Mouse (Mus musculus) hindbrain, embryonic 12.5 days (tissue): ENCODE data around the gene Pitpnm3. TPM values are rescaled to one million over a fixed set of nuclear protein-coding genes. Genes with fewer than 3 reads are reported as not detected.

Experiments
- ATAC-seq: fragments of 200-750 bp; cut with Nextera tagmentation; 2 replicates; pipeline ENCODE4 v1.8.0; 2017; ENCODE audit warnings: moderate TSS enrichment; ENCODE audit not compliant: low FRiP score
- H3K27ac ChIP-seq: fragments of 300-500 bp; sonication (generic); 2 replicates; pipeline ENCODE4 v1.5.1; 2016; ENCODE audit warnings: mild to moderate bottlenecking
- H3K27me3 ChIP-seq: fragments of 300-500 bp; sonication (generic); 2 replicates; pipeline ENCODE4 v1.6.1; 2016; ENCODE audit warnings: mild to moderate bottlenecking
- H3K36me3 ChIP-seq: fragments of 300-500 bp; sonication (generic); 2 replicates; pipeline ENCODE4 v1.6.1; 2016; ENCODE audit warnings: mild to moderate bottlenecking
- H3K4me1 ChIP-seq: fragments of 300-500 bp; sonication (generic); 2 replicates; pipeline ENCODE4 v1.6.1; 2016
- H3K4me2 ChIP-seq: fragments of 300-500 bp; sonication (generic); replicated peaks from 2 replicates; pipeline ENCODE4 v1.6.1; 2016; ENCODE audit warnings: mild to moderate bottlenecking
- H3K4me3 ChIP-seq: fragments of 300-500 bp; sonication (generic); 2 replicates; pipeline ENCODE4 v1.5.1; 2016; ENCODE audit warnings: mild to moderate bottlenecking
- H3K9ac ChIP-seq: fragments of 300-500 bp; sonication (generic); 2 replicates; pipeline ENCODE4 v1.6.1; 2016; ENCODE audit warnings: mild to moderate bottlenecking, moderate library complexity
- H3K9me3 ChIP-seq: fragments of 300-500 bp; sonication (generic); replicated peaks from 2 replicates; pipeline ENCODE4 v1.6.1; 2016; ENCODE audit warnings: mild to moderate bottlenecking
- WGBS: fragments of 180-500 bp; shearing (Covaris S2); methylation state at CpG from one replicate; pipeline ENCODE4 v1.1.7; 2016; 5-methylcytosine and 5-hydroxymethylcytosine counted together
- polyA plus RNA-seq: library from polyadenylated mRNA; unstranded; fragments of >200 nt; fragmentation: Nextera tagmentation; extraction: Ambion mirVana; gene quantifications from 2 replicates; pipeline ENCODE4 v1.2.1, GENCODE M21; 2016

Pitpnm3 gene
- polyA plus RNA-seq, 1 experiment from 2014 or later: 1.1 TPM

- Histone ChIP-seq H3K9ac (no peak overlapping the region), H3K4me2 (no peak overlapping the region), H3K27ac (no peak overlapping the region), H3K36me3 (no peaks in the 10 kb centered on the region), H3K27me3 (0 out of 2 replicates have a peak, but pooled peaks cover 6% of the 10 kb centered on the region), H3K4me3 (no peak overlapping the region), H3K9me3 (no peaks in the 10 kb centered on the region), H3K4me1 (peaks cover 3% of the 10 kb centered on the region; the same call in 1 of the 2 replicates)
- no peak for ATAC-seq
- WGBS: 58% methylated on average over 3 of the region's 3 CpGs
Measured at GRCm38 (mm10) chr11:72110726-72111125, 24.9 kb downstream of the Pitpnm3 start.

GRCm38 (mm10) chr11:72104223-72104622 lies 31.4 kb downstream of the Pitpnm3 start:
- Histone ChIP-seq H3K4me3 (no peak overlapping the region), H3K27me3 (no peaks in the 10 kb centered on the region), H3K9ac (no peak overlapping the region), H3K4me2 (no peak overlapping the region), H3K36me3 (no peaks in the 10 kb centered on the region), H3K9me3 (no peaks in the 10 kb centered on the region), H3K27ac (peak overlapping the region; percentile 69), H3K4me1 (no peaks in the 10 kb centered on the region)
- no peak for ATAC-seq
- WGBS: 69% methylated on average over 8 of the region's 8 CpGs

GRCm38 (mm10) chr11:72103530-72103929 lies 32.0 kb downstream of the Pitpnm3 start:
- Histone ChIP-seq H3K36me3 (no peaks in the 10 kb centered on the region), H3K27me3 (no peaks in the 10 kb centered on the region), H3K9me3 (no peaks in the 10 kb centered on the region), H3K27ac (peak overlapping the region; percentile 69), H3K9ac (no peak overlapping the region), H3K4me3 (no peak overlapping the region), H3K4me2 (no peak overlapping the region), H3K4me1 (no peaks in the 10 kb centered on the region)
- WGBS: 64% methylated on average over 7 of the region's 7 CpGs
- peak; percentile 71 for ATAC-seq

DNA sequence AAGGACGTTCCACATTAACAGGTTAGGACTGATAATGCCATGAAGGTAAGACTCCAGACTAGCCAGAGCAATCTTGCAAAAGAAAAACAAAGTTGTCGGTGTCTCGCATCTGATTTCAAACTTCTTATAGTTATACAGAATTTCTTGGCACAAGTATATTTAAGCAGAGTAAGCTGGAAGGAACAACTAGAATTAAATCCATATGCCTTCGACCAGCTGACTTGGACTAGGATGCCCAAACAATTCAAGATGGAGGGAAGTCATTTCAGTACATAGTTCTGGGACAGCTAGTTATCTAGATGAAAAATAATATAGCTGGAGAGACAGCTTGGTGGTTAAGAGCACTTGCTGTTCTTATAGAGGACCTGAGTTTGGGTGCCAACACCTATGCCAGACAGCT lies 34.6 kb downstream of the Pitpnm3 start:
- Histone ChIP-seq H3K27me3 (no peaks in the 10 kb centered on the region), H3K9ac (no peak overlapping the region), H3K9me3 (no peaks in the 10 kb centered on the region), H3K4me3 (no peak overlapping the region), H3K36me3 (no peaks in the 10 kb centered on the region), H3K27ac (no peak overlapping the region), H3K4me2 (no peak overlapping the region), H3K4me1 (peaks cover under 1% of the 10 kb centered on the region; the same call in 1 of the 2 replicates)
- ATAC-seq: no peak
- 86% methylated on average over 4 of the region's 4 CpGs for WGBS

DNA sequence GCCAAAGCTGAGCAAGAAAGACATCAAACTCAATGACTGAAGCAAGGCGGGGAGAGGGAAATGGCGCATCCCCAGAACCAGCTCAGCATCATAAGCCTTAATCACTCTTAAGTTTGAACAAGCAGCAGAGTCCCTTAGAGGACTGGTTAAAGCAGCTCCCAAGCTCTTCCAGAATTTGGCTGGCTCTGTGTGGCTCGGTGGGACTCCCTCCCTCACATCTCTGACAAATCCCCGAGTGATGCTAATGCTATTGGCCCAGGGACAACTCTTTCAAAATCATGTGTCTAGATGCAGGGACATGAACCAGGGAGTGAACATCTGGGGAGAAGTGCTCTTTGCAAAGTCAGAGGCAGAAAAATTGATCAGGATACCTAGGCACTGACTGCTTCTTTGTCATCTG lies 36.4 kb downstream of the Pitpnm3 start:
- no peak for ATAC-seq
- WGBS: 78% methylated on average over 4 of the region's 4 CpGs
- no peak overlapping the region for H3K9ac ChIP-seq
- H3K27ac ChIP-seq: no peak overlapping the region
- no peaks in the 10 kb centered on the region for H3K9me3 ChIP-seq
- no peaks in the 10 kb centered on the region for H3K27me3 ChIP-seq
- no peak overlapping the region for H3K4me2 ChIP-seq
- H3K4me1 ChIP-seq: peaks cover 6% of the 10 kb centered on the region
- H3K4me3 ChIP-seq: no peak overlapping the region
- no peaks in the 10 kb centered on the region for H3K36me3 ChIP-seq

DNA sequence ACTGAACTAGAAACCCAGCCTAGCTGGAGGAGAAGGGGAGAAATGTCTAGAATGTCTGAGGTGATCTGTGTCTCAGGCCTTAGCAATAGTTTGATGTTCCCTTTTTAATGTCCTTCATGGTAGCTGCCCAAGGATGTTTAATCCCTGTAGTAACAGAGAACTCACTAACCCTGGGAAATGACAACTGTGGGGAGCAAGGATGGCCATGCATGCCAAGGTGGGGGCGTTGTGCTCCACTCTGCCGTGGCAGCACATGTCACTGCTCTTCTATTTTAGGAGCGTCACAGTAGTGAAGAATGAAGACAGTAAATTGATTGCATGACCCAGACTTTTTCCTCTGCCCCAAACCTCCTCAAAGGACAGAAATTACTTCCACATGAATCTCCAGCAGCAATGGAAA lies 37.6 kb downstream of the Pitpnm3 start:
- H3K4me2 ChIP-seq: no peak overlapping the region
- no peak overlapping the region for H3K4me3 ChIP-seq
- no peaks in the 10 kb centered on the region for H3K36me3 ChIP-seq
- H3K27ac ChIP-seq: no peak overlapping the region
- H3K9ac ChIP-seq: no peak overlapping the region
- no peaks in the 10 kb centered on the region for H3K27me3 ChIP-seq
- H3K9me3 ChIP-seq: no peaks in the 10 kb centered on the region
- 72% methylated on average over 3 of the region's 3 CpGs for WGBS
- peaks cover 6% of the 10 kb centered on the region for H3K4me1 ChIP-seq
- no peak for ATAC-seq

GRCm38 (mm10) chr11:72095994-72096393 lies 39.6 kb downstream of the Pitpnm3 start:
- peak overlapping the region; percentile 37 for H3K27ac ChIP-seq
- peak; percentile 46; the same call in 1 of the 2 replicates for ATAC-seq
- no peak overlapping the region for H3K4me3 ChIP-seq
- no peak overlapping the region for H3K9ac ChIP-seq
- no peaks in the 10 kb centered on the region for H3K36me3 ChIP-seq
- H3K4me1 ChIP-seq: peaks cover 6% of the 10 kb centered on the region
- WGBS: 56% methylated on average over 3 of the region's 3 CpGs
- H3K9me3 ChIP-seq: no peaks in the 10 kb centered on the region
- no peaks in the 10 kb centered on the region for H3K27me3 ChIP-seq
- no peak overlapping the region for H3K4me2 ChIP-seq

GRCm38 (mm10) chr11:72094442-72094841 lies 41.1 kb downstream of the Pitpnm3 start:
- peaks cover 6% of the 10 kb centered on the region for H3K4me1 ChIP-seq
- WGBS: 80% methylated on average over 7 of the region's 7 CpGs
- no peak overlapping the region for H3K4me2 ChIP-seq
- no peak for ATAC-seq
- no peak overlapping the region for H3K27ac ChIP-seq
- no peaks in the 10 kb centered on the region for H3K9me3 ChIP-seq
- H3K36me3 ChIP-seq: no peaks in the 10 kb centered on the region
- no peak overlapping the region for H3K9ac ChIP-seq
- no peaks in the 10 kb centered on the region for H3K27me3 ChIP-seq
- no peak overlapping the region for H3K4me3 ChIP-seq

- Histone ChIP-seq H3K27me3 (no peaks in the 10 kb centered on the region), H3K9me3 (no peaks in the 10 kb centered on the region), H3K27ac (no peak overlapping the region), H3K4me2 (no peak overlapping the region), H3K9ac (no peak overlapping the region), H3K36me3 (no peaks in the 10 kb centered on the region), H3K4me3 (no peak overlapping the region), H3K4me1 (peaks cover 6% of the 10 kb centered on the region)
- WGBS: 68% methylated on average over 8 of the region's 8 CpGs
- no peak for ATAC-seq
Measured at GRCm38 (mm10) chr11:72092390-72092789, 43.2 kb downstream of the Pitpnm3 start.

GRCm38 (mm10) chr11:72086251-72087046 lies 49.1 kb downstream of the Pitpnm3 start:
- peak overlapping the region; percentile 79 for H3K27ac ChIP-seq
- peak; percentile 75 for ATAC-seq
- WGBS: 43% methylated on average over 11 of the region's 11 CpGs
- no peaks in the 10 kb centered on the region for H3K36me3 ChIP-seq
- peaks cover 10% of the 10 kb centered on the region for H3K4me1 ChIP-seq
- H3K4me2 ChIP-seq: no peak overlapping the region
- H3K9me3 ChIP-seq: no peaks in the 10 kb centered on the region
- peak overlapping the region; percentile 29; the same call in 1 of the 2 replicates for H3K9ac ChIP-seq
- no peak overlapping the region for H3K4me3 ChIP-seq
- H3K27me3 ChIP-seq: no peaks in the 10 kb centered on the region

DNA sequence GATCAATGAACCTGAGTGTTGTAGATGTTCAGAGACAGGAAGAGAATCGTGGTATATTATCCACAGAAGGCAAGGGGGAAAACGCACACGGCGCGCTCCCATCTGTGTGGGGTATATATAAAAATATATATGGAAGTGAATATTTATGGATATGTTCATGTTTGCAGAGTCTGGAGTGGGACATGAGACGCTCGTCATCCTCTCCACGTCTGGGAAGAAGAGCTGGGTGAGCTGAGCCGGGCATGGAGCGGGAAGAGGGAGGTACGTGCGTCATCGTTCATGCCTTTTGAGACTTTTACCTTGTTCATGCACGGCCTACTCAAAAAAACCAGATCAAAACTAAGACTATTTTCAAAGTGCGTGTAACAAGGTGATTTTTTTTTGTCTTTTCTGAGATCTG lies 51.2 kb downstream of the Pitpnm3 start:
- Histone ChIP-seq H3K4me2 (no peak overlapping the region), H3K27me3 (no peaks in the 10 kb centered on the region), H3K27ac (no peak overlapping the region), H3K4me3 (no peak overlapping the region), H3K9me3 (no peaks in the 10 kb centered on the region), H3K4me1 (peaks cover 10% of the 10 kb centered on the region), H3K36me3 (no peaks in the 10 kb centered on the region), H3K9ac (no peak overlapping the region)
- 92% methylated on average over 15 of the region's 15 CpGs for WGBS
- no peak for ATAC-seq

DNA sequence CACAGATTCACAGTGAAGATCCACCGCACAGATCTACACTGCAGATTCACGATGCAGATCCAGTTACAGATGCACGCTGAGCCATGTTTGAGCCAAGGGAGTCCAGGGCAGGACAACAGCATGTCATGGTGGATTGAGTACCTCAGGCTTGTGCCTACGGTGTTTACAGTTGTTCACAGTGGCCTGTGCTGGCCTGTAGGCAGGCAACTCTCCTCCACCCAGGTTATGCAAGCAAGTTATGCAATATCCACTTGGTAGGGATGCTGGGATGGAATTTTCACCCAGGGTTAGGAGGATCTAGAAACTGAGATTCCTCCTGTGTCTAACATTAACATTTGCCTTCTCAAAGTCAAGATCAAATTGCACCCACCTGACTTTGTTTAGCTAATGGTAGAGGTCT lies 53.0 kb downstream of the Pitpnm3 start:
- H3K9ac ChIP-seq: no peak overlapping the region
- H3K4me3 ChIP-seq: no peak overlapping the region
- H3K27me3 ChIP-seq: no peaks in the 10 kb centered on the region
- no peak overlapping the region for H3K4me2 ChIP-seq
- no peaks in the 10 kb centered on the region for H3K36me3 ChIP-seq
- no peak for ATAC-seq
- H3K9me3 ChIP-seq: no peaks in the 10 kb centered on the region
- 96% methylated on average over 4 of the region's 4 CpGs for WGBS
- peaks cover 10% of the 10 kb centered on the region for H3K4me1 ChIP-seq
- H3K27ac ChIP-seq: no peak overlapping the region

DNA sequence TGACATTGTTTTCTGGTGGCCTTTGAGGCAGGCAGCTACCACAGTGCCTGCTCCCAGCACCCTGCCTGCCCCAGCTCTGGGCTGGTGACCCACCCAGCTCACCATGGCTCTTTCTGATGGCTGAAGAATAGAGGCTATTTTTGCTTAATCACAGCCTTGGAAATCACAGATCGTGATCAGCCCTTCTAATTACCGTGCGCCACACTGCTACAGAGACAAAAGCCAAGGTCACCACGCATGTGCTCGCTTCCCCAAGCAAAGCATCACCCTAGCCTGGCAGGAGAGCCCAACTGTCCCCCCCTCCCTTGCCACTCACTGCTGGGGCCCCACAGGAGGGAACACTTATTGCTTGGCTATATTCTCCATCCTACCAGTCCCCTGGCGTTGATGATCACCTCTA lies 55.1 kb downstream of the Pitpnm3 start:
- Histone ChIP-seq H3K4me1 (no peaks in the 10 kb centered on the region), H3K27me3 (no peaks in the 10 kb centered on the region), H3K9ac (no peak overlapping the region), H3K4me3 (no peak overlapping the region), H3K27ac (no peak overlapping the region), H3K36me3 (no peaks in the 10 kb centered on the region), H3K9me3 (no peaks in the 10 kb centered on the region), H3K4me2 (no peak overlapping the region)
- ATAC-seq: no peak
- WGBS: 58% methylated on average over 6 of the region's 6 CpGs
